Mouse (Mus musculus) lung, adult 2 months (tissue): ENCODE measurements around the gene Dcakd.

ENCODE experiments used
- CTCF ChIP-seq: fragments of 200-500 bp; IDR thresholded peaks from 2 replicates; pipeline ENCODE4 v1.5.1; 2011; ENCODE audit warnings: mild to moderate bottlenecking, low read length, control low read depth; ENCODE audit not compliant: insufficient read depth
- POLR2A ChIP-seq: fragments of 200-500 bp; IDR thresholded peaks from 2 replicates; pipeline ENCODE4 v1.6.1; 2011; ENCODE audit warnings: low read depth, mild to moderate bottlenecking, control low read depth, low read length, borderline replicate concordance; ENCODE audit errors: extremely low read depth

- TF ChIP-seq CTCF (no peak), POLR2A (no peak)
Measured at GRCm38 (mm10) chr11:103026901-103027300, 1.2 kb downstream of the Dcakd start.
